Mouse (Mus musculus) telencephalon, adult 2 months (tissue): ENCODE measurements at regions not wholly inside any gene's neighbourhood (a gene's known extent, or its start where the extent isn't known, plus 50 kb on each side); places are given as distances from the start of the nearest gene placed in this dataset.

Experiments used
- DNase-seq: peaks from one replicate; pipeline ENCODE4 v3.0.0-alpha.2; 2011; ENCODE audit warnings: low read depth, low spot score

- DNase-seq = no peak
Measured at GRCm38 (mm10) chr2:47263690-47264089, 1550.2 kb upstream of the Acvr2a start.

GRCm38 (mm10) chr2:47265901-47266300, 1548.0 kb upstream of the Acvr2a start:
- no peak for DNase-seq

- peak; percentile 32 for DNase-seq
Measured at GRCm38 (mm10) chr2:47295546-47295945, 1518.4 kb upstream of the Acvr2a start.

GRCm38 (mm10) chr2:47302056-47302455, 1511.9 kb upstream of the Acvr2a start:
- DNase-seq = no peak

GRCm38 (mm10) chr2:47330574-47330973, 1483.3 kb upstream of the Acvr2a start:
- DNase-seq = no peak

GRCm38 (mm10) chr2:47334406-47335113, 1479.3 kb upstream of the Acvr2a start:
- peak; percentile 6 for DNase-seq

- no peak for DNase-seq
Measured at GRCm38 (mm10) chr2:47363476-47363875, 1450.4 kb upstream of the Acvr2a start.

GRCm38 (mm10) chr2:47368296-47368695, 1445.6 kb upstream of the Acvr2a start:
- DNase-seq = no peak
